Mouse (Mus musculus) cerebellum, adult 18-20 months (tissue): ENCODE results near the gene Gabrg3.
A peak's percentile ranks its signal among the peaks of the same experiment; 100 is the strongest.

Experiments
- DNase-seq, 2 experiments: peaks; one replicate each; pipeline ENCODE4 v3.0.0; 2021

Gene Gabrg3

DNA sequence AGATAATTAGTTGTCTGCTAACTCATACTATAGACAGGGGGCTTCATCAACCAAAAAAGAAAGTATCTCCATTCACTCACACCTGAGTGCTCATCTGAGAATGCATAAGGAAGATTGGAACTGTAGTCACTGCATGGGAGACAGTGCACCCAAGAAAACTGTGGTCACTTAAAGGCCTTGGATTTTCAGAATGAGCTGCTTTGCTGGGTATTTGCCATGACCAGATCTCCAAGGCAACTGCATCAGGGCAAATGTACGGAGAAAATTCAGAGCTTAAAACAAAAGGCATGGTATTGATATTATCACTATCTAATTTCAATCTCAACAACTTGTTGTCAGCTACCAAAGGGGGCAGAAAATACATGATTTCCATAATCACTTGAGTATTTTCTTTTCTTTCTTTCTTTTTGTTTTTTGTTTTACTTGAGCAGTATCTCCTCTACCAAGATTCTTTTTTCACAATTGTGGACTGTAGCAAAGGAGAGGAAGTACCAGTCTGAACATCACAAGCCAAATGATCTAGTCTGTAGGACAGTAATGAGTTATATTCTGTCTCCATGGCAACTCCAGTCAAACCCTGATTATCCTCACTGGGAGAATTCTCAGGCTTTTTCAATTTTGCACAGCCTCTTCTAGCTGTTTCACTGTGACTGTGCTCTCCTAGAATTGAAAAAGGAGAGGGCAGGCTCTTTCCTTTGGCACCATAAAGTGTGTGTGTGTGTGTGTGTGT lies 335.9 kb downstream of the Gabrg3 start:
- DNase-seq = no peak

DNA sequence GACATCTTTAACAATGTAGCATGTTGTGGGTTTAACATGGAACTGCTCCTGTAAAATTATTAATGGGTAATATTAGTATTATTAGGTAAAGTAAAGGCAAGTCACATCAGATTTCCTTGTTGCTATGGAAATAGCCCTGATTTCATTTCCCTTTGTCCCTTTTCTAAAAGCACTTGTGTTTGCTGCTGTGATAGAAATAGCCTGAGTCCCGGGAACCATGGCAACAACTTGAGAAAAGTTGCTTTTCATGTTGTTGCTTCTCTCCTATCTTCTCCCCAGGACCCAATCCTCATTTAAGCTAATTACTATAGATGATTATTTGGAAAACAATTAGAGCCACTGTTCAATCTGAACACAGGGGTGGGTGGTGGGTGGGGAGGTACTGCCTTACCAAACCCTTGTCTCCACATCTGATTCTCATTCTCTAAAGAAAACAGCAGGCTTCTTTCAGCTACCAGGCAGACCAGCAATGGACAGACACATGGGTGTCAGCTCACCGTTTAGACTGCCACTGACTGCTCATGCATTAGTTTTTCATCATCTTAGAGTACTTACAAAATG lies 349.0 kb downstream of the Gabrg3 start:
- no peak for DNase-seq

DNA sequence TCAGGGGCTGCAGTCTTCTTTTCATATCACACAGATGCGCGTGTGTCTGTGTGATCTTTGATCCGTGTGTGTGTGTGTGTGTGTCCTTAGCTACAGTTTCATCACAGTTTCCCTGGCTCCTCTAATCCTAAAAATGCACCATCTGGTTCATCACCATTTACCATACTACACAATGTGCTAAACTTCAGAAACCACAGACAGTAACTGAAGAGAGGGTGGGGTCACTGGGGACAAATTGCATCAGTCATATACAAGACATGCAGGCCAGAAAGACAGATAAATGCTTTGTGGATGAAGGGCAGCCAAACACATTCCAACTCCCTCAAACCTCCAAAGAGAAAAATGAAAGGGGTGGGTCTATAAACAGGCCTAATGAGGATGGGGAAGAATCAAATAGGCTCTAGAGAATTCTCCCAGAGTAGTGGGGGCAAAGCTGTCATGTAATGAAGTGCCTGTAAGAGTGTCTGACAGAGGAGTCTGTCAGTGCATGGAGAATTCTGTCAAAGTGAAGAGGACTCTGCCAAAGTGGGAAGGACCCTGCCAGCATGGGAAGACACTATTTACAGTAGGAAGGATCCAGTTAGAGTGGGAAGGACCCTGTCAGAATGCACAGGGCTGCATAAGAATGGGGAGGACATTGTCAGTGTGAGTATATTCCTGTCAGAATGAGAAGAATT lies 386.3 kb downstream of the Gabrg3 start:
- no peak for DNase-seq

DNA sequence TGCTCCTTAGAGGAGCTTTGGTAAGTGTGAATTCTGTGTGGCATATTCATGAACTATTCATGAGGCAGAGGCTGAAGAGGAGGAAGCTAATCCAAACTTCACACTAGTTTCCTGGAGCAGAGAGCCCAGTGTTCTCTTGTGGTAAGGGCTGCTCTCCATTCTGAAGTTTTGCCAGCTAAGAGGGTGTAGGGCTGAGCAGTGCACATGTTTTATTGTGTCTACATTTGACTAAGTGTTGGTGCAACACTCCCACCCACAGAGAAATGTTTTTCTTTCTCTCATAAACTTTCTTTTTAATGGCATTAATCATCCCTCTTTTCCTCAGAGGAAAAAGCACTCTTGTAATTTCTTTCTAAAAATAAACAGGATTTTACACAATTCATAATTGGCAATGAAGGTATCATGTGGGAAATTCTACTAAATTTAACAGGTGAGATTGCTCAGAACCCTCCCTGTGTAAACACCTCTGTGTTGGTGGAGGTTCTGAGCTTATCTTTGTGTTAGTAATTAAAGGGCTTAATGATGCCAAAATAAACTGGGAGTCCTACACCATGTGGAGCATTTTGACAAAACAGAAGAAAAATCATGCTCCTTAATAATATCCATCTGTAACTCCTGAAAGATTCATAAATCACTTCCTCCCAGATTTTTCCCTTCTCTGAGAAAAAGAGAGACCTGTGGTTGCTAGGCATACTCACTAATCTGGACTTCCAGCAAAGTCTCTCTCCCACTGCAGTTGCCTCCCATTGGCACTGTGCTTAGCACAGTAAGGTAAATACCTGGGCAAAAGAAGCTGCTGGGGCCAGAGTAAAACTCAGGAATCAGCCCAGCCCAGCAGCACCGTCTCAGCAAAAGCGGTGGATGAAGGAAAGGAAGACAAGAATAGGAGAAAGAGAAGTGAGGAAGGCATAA lies 389.0 kb downstream of the Gabrg3 start:
- no peak for DNase-seq

DNA sequence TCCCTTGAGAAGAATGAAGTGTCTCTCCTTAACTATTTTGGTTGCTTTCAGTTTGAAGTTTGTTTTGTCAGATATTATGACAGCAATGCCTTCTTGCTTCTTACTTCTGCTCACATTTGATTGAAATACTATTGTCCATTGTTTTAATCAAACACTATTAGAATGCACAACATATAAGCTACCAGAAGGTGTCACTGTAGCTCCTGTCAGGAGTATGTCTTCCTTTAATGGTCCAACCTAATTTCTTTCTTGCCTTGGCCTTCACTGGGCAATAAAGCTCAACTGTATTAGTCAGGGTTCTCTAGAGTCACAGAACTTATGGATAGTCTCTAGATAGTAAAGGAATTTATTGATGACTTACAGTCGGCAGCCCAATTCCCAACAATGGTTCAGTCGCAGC lies 440.6 kb downstream of the Gabrg3 start:
- no peak for DNase-seq

DNA sequence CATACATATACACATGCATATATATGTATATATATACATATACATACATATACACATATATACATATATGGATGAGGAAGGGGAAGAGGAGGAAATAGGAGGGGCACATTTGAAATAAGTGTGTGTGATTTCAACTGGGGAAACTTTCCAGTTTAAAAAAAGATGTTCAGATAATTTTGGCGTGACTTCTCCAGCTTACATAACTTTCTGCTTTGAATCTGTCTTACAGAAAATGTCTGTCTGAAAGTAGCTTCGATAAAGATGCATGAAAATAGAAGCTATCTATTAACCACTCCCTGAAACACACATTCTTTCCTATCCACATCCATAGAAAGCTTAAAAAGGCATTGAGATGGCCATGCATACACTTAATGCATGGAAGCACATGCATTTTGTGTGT lies 445.4 kb downstream of the Gabrg3 start:
- DNase-seq = no peak

DNA sequence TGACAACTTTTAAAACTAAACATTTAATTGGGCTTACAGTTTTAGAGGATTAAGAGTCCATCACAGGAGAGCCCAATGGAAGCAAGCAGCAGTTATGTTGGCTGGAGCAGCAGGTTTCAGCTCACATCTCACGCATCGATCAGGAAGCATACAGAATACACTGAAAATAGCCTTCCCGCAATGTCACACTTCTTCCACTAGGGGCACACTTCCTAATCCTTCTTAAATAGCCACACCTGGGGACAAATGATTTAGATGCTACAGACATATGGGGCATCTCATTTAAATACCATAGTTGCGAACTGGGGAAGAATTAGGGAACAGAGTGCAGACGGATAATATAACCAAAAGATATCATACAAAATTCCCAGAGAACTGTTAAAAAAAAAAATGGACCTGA lies 449.0 kb downstream of the Gabrg3 start:
- DNase-seq = no peak

DNA sequence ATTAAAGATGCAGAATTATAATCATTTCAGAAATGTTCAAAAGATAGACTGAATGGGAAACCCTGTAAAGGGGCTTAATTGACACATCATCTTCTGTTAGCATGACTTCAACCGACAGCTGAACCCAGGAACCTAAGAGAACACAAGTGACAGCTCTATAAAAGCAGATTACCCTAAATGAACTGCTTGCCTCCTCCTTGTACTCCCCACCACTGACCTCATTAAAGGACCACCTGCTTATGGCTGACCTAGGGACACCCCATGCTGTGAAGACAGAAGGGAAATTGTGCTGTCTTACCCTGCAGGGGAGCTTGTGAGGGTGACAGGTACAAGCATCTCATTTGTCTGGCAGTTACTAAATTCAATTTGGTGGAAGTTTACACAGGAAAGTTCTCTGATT lies 467.5 kb downstream of the Gabrg3 start:
- peak in 1 of 2 experiments; percentile 1 for DNase-seq

DNA sequence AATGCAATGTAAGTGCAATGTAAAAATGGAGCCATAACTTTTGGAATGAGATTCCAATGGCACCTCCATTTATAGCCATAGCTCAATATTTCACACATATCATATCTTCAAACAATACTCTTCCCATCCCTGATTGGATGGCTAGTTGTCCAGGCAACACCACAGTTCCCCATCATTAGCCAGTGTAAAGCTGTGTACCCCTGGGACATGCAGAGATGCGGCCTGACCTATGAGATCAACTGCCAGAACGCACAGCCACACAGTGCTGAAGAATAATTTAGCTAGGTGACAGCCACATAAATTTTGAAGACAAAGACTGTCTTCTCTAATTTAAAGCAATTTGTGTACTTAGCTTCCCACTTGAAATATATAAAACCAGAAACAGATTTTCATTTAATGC lies 472.1 kb downstream of the Gabrg3 start:
- no peak for DNase-seq

DNA sequence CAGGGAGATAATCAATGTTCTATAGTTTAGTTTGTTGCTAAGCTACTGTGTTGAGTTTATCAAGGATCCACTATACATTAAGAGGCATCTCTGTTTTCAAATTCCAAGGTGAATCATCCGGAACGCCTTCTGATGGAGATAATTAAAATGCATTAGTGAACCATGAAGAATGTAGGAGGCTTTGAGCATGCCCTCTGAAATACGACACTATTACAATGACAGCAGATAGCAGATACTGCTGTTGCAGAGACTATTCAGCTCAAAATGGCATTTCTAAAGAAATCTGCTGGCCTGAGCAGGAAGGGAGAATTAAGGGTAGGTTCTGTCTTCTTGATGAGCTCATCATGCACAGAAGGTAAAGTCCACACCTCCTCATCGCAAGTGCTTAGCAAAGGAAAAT lies 487.2 kb downstream of the Gabrg3 start:
- no peak for DNase-seq

DNA sequence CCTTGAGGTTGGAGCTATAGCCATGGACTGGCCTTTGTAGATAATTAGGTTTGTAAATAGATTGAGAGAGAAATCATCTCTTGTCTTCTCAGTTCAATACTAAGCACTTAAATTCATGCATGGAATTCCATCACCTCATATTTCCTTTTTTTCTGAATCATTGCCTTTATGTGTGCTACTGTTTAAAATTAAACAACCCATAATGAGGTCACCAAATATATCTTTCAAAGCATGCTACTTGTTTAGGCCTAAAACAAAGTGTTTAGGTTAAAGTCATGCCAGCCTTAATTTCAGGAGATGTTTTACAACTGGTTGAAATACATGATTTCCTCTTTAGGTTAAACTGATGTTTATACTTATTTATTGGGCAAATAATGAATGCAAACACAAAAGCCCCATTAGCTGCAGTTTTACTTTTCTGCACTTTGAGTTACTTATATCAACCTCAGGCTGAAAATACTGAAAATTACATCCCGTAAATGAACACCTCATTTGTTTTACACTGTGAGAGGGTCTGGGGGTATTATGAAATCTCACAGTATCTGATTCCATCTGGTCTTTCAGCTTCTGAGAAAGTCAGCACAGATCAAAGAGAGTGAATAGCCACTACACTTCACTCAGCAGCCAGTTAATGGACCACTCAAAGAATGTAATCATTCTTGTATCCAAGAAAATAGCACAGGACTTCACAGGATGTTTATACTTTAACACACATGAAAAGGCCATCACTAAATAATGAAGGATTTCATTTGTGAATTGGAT lies 519.5 kb downstream of the Gabrg3 start:
- DNase-seq = no peak

DNA sequence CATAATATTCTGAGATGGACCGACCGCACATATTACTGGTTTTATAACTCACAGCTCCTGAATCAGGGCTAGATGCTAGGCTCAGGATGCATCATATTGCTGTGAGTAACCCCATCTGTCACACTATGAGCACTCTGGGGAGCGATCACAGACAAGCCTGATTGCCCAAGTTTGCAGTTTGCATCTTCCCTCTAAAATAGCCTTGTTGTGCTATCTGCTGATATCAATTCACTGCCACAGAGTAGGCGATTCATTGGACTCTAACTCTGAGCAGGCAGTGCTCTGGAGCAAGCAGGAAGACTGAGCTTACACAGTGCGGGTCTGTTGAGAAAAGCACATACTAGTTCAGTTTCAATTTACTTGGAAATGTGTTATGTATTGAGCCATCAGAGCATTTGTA lies 543.4 kb downstream of the Gabrg3 start:
- DNase-seq = no peak

DNA sequence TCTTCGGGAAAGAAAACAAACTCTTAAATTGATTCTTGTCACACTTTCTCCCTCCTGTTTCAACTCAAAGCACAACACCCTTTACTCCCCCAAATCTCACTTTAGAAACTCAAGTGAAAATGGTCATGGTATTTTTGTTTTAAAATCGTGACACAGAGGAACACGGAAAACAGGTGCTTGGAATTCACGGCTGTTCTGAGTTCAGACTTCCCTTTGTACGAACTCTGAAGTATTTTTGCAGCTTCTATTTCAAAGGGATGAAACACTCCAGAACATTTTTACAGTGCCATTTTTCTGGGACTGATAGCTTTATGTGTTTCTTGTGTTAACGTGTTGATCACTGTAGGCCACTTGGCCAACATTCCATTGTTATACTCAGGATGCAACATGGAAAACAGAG lies 561.5 kb downstream of the Gabrg3 start:
- DNase-seq = no peak

DNA sequence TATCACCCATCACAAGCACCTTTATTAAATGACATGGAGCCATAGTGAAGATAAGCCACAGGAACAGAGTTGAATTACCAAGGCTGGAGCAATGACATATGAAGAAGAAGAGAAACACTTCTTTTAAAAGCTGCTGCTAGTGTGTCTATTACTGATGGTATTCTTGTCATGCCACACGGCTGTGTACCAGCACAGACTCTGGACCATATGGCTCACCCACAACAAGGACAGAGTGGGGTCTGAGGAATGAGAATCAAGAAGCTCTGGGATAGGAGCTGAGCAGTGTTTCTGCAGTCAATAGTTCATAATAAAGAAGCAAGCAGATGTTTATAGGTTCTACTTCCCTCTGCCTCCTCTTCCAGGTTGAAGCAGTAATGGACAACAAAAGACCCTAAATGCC lies 585.1 kb downstream of the Gabrg3 start:
- no peak for DNase-seq

DNA sequence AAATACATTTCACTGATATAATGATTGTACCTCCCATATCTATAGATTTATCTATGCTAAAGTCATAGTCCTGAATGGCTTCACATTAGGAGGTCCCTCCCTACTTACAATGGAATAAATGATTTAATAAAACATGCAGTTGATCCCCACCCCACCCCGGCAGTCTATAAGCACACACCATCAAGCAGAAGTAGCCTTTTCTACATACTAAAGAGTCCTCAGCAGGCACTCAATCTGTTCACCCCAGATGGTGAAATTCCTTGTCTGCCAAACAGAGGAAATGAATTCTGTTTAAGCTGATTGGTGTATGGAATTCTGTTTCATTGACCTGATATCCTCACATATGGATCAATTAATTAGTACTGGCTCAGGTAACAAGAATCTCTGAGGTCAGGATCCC lies 607.9 kb downstream of the Gabrg3 start:
- DNase-seq = peak; percentile 54 to 55

DNA sequence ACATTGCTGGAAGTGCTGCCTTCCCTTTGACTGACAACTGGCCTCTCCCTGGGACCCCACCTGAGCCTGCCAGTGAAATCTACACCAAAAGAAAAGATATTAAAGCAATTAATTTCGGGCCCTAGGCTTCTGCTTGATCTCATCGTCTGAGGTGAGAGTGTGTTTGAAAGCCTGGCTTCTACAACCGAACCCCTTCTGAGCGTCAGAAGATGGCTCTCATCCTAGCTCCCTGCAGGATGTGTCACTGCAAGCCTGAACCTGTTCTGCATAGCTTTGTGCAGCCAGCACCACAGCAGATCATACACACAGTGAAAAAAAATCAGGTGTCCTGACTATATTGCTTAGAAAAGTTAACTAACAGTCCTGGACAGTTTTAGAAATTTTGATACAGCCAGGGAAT lies 618.8 kb downstream of the Gabrg3 start:
- peak; percentile 27 to 30 for DNase-seq

DNA sequence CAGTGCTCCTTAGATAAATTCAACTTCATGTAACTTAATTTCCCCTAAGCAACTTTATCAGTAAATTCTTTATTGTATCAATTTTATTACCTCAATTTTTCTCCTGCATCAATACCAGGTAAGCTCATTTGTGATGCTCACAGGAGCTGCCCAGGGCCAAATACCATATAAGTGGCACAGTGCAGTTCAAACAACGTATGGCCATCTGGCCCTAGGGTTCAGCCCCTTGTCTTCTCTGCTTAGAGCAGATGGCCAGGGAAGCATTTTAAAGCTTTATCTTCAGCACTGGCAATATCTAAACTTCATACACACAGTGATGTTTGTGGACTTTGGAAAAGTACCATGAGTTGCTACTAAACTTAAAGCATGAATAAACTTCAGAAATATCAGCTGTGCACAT lies 619.2 kb downstream of the Gabrg3 start:
- peak in 1 of 2 experiments; percentile 10 for DNase-seq

DNA sequence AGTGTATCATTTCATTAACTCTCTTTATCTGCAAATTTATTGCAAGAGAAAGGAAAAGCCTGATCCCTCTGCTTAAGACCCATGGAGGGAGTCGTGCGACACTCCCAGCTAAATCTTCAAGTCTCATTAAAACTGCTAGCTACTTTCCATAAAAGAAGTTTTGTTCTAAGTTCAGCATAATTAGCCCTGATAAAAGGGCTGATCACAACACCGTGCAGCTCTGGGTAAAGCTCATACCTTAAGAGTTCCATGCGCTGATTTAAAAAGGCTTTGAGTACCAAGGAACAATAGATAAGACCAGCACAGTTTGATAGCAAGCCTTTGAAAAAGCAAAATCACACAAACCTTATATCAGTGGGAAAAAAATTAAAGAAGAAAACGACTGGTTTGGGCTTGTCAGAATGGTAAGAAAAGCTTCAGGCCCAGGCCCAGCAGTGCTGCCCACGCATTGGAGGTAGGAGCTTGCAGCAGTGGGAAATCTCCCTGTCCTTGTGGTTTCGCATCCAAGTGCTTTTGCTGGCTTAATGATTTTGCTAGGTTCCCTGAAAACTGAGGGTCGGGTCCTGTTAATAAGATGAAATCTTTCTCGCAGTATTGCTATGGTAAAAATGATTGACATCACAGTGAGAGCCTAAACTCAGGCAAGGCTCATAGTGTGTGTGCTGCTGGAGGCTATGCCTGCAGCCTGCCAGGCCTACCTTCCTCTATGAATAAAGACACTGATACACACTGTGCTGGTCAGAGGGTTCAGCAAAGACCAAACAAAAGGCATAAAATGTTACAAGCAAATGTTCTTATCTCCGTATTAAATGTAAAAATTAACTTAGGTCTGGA lies 621.2 kb downstream of the Gabrg3 start:
- DNase-seq = no peak

DNA sequence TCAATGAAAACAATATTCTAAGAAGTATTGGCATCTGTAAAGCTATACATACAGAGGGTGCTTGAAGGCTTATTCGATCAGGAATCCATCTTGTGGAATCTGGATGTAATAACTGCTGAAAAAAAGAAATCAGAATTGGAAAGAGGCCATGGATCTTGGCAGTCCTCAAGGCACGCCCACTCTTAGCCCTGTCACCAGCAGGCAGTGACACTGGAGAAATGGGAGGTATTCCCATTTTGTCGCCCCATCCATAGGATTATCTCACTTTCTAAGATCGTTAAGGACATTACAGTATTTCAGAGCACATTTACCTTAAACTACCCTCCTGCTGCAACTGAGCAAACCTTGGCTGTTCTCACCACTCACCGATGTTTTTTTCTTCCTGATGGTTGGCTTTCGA lies 657.8 kb downstream of the Gabrg3 start:
- DNase-seq = no peak
